Mouse (Mus musculus) spleen, postnatal 36 days (tissue): ENCODE data around the gene Tbx4.

Source experiments
- DNase-seq, 2 experiments: peaks; one replicate each; pipeline ENCODE4 v3.0.0; 2022; ENCODE audit warnings: low spot score in 2 of 2, mixed read lengths in 1 of 2

Tbx4 gene

DNA sequence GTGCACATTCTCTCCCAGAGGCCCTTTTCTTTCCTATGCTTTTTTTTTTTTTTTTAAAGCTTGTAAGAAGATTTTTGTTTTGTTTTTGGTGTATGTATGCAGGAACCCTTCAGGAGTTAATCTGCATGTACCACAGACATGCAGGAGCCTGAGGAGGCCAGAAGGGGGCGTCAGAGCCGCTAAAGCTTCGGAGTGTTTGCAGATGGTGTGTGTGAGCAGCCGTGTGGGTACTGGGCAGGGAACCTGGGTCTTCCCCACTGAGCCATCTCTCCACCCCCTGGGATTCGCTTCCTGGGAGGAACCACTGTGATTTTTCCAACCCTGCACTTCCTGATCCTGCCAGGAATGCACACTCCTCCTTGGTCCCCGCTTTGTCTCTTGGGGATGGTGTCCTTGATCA is 35.5 kb upstream of the Tbx4 start:
- no peak for DNase-seq

DNA sequence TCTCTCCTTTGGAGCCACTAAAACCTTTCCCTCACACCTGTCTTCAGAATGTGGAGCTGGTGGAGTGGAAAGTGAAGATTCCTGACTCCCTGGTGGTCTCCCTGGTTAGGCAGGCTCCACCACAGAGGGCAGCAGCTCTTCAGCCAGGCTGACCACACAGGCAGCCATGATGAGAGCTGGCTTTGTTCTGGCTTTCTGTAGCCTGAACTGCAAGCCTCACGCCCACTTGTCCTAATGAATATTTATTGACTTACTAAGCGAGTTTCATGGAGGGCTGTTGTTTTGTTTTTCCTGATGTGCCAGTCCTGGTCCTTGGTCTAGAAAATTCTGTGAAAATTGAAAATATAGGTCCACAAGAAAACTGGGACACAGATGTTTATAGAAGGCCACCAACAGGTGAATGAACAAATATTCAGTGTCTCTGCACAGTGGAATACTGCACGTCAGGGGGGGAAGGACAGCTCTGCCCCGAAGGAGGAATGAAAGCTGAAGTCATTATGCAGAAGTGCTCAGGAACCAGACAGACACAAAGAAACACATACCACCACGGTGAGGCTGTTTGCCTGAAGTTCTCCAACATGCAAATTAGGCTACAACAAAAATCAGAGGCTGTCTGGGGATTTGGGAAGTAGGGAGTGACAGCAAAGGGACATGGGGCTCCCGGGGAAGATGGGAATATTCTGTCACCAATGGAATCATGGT is 28.1 kb upstream of the Tbx4 start:
- DNase-seq, result no peak

DNA sequence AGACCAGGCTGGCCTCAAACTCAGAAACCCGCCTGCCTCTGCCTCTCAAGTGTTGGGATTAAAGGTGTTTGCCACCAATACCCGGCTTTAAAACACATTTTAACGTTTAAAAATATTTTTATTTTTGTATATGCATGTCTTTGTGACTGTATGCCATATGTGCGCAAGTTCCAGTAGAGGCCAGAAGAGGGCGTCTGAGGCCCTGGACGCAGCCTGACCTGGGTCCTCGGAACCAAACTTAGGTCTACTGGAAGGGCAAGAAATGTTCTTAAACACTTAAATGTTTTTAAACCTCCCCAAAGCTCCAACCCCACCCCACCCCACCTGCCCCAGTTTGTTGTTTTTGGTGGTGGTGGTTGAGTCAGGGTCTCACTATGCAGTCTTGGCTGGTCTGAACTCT is 21.9 kb upstream of the Tbx4 start:
- no peak for DNase-seq

DNA sequence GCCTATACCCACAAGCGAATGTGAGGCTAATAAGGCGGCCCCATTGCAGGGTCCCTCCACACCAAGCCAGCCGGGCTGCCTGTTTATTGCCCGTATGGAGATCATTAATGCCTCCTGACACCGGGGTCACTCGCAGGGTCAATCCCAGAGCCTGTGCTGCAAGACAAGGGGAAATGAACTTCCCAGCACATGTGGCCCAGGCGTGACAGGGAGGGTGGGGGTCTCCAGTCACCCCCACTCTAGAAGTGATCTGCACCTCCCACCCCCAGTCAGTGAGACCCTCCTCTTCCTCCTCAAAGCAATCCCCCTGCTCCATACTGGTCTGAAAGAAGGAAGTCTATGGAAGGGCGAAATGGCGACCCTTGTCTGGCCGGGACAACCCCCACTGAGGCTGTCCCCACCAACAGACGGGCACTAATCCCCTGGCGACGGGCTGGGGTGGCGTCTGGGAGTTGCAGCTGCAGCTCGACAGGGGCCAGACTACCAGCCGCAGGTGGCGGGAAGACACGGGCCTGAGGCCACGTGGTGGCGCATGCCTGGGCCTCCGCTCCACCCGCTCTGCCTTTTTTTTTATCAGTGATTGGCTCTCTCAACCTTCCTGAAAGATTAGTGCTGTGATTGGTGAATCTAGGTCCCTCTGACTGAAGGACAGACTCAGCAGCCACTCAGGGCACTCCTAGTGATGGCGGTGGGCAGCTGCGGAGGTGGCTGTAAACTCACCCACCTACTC is 10.0 kb upstream of the Tbx4 start:
- DNase-seq, result no peak

DNA sequence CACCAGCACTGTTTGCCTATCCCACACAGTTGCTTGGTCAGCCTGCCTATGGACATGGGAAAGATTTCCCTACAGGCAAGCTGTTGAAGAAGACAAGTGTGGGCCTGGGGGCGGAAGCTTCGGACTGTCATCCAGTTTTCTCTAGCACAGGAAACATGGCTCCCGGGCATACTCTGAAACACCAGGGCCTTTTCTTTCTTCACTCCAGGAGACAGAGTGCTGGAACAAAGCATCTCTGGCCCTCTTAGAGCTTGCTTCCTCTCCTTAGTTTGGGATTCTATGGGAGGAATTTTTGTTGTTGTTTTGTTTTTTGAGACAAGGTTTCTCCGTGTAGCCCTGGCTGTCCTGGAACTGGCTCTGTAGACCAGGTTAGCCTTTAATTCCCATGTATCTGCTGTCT is 1.7 kb upstream of the Tbx4 start:
- no peak for DNase-seq

DNA sequence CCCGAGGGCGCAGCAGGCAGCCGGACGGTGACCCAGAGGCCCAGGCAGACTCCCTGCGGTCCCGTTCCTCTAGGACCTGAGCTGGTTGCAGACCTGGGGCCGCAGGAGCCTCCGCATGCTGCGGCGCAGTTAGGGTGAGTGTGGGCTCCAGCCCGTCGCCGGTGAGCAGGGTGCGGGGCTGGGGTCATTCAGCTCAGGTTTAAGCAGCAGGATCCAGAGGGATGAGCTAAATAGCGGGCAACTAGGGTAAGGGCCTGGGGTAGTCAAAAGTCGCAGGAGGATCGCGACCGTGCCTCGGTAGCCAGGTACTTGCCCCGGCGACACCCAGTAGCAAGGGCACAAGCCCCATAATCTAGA is 185 bp downstream of the Tbx4 start:
- no peak for DNase-seq

DNA sequence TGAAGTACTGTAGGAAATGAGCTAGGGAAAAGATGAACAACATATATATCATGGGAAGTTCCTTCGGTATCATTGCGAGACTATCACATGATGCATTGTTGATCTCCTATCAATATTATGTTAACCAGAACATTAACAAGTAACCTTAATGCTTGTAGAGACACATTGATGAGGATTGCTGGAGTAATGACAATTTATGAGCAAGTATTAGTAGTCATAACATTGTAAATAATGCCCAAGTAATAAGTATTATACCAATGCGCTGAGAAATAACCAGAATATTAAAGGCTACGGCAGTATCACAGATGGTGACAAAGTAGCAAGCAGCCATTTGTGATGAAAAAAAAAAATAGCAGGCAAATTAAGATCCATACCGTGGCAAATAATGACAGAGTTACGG is 1.1 kb downstream of the Tbx4 start:
- no peak for DNase-seq

DNA sequence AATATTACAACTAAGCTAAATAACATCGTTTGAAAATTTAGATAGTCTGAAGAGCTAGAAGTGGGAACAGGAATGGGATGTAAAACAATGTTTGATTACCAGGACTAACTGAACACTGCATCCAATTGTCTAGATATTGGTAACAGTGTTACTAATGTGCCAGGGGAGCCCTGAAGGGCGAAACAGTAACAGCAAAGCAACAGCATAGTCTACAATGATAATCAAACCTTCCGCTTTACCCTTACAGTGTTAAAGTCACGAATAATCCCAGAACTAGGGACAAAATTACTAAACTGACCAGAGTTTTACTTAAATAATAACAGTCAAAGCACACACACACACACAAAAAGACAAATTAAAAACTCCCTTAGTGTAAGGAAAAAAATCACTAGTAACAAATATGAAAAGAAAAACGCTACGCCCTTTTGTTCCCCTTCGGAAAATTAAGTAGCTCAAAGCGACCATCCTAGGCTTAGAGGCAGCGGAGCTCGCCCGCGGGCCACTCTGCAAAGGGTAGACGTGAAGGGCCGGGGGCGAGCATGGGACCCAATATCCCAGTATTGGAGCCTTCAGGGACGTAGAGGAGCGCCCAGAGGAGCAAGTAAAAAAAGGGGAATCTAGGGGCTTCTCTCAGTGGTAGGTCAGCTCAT is 1.7 kb downstream of the Tbx4 start:
- no peak for DNase-seq

DNA sequence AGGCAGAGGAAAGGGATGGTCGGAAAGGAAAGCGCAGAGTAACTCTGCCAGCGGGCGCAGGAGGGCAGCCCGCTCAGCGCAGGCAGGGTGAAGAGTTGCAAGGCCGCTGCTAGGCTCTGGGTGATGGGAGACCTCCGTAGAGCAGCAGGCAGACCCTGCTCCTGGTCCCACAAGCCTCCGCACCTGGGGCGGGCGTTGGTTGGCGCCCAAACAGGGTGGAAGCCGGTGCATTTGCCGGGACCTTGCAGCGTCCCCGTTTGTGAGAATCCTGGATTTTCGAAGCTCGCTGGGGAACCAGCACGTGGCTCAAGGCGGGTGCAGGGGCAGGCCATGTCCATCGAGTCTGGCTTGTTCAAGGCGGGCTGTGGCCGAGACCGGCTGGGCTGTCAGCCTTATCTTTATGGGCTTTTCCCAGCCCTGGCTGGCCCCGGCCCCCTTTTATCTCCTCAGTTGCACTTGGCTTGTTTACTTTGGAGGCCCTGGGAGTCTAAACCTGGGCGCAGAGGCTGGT is 2.3 kb downstream of the Tbx4 start:
- no peak for DNase-seq

DNA sequence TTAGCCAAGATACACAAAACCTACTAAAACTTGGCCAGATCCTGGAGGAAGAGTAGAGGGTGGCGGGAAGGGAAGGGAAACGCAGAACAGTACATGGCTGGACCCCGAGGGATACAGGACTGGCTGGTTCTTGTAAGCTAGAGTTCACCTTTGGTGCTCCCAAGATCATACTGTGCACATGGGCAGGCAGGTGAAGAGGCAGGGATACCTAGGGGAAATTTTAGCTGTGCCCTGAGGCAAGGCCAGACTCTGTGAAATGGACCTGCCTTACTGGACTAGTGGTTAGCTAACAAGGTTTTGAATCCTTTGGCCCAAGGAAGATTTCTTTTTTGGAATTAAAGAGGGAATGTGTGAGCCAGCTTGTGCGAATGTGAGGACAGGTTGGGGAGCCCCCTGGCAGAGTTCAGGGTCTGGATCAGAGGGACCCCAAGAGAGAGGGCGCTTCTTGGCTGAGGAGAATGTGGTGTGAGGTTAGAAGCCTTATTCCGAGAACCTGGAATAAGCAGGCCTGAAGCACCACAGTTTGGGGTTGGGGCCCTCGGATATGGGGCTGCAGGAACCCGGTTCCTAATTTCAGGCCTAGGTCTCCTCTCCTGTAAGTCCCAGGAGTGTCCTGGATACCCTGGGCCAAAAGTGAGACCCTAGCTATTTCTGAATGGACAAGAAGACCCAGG is 3.0 kb downstream of the Tbx4 start:
- no peak for DNase-seq

DNA sequence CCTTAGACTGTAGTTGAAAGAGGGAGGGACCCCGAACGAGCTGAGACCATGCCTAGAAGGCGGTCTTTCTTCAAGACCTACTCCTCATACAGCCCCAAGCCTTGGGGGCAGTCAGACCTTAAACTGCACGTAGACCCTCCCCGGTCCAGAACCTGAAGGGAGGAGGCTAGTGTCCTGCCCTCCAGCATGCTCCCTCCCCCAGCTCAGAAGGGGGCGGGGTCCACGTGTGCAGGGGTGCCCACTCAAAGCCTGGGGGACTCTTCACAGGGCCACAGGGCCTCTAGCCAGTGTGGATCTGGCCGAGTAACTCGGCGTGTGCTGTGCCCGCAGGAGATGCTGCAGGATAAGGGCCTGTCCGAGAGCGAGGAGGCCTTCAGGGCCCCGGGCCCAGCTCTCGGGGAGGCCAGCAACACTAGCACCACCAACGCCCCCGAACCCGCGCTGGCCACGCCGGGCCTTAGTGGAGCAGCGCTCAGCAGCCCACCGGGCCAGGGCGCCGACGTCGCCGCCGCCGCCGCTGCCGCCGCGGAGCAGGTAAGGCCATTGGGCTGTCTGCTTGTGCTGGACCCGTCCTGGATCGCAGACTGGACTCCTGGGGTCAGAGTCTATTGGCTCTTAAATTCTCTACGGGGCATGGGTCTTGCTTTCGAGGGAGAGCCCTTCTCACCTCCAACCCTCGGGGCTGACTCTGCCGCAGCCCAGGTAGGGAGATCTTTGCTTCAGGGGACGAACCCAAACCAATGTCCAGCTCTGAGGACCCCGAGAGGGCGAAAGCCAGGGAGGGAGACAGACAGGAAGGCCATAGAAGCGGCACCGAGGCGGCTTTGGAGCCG is 3.7 kb downstream of the Tbx4 start:
- DNase-seq, result no peak

DNA sequence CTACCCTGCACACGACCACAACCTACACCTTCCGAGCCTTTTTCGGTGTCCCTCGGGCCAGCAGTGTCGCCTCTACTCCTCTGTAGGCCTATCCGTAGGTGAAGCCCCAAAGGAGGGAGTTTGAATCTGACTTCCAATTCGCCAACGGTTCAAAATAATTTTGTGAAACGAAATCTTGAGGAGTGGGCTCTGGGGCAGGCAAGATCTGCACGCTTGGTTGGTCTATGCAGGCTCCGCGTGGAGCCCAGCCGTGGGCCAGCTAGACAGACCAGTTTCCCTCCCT is 4.3 kb downstream of the Tbx4 start:
- no peak for DNase-seq

DNA sequence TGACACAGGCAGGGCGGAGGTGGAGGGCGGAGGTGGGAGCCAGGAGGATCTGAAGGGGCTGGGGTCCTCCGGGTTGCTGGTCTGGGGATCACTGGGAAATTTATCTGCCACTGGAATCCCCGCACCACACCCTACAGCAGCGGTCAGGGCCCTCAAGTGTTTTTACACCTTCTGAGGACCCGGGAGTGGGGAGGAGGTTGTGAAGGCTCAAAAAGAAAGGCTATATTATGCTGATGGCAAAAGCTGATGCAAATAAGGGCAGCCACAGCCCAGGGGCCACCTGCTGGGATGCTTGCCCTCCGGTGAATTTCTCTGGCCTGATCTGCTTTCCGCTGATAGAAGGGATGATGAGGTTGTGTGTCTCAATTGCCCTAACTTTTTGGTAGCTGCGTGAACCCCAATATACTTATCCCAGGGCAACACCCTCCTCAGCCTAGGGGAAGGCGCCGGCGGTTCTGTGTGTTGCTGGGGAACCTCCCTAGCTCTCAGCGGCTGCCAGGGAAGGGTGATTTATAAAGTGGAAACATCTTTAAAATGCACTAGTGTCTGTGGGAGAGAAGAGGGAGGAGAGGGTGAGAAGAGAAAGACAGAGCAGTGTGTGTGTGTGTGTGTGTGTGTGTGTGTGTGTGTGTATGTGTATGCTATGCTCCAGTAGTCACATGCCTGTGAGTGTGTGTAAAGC is 4.9 kb downstream of the Tbx4 start:
- DNase-seq, result no peak

DNA sequence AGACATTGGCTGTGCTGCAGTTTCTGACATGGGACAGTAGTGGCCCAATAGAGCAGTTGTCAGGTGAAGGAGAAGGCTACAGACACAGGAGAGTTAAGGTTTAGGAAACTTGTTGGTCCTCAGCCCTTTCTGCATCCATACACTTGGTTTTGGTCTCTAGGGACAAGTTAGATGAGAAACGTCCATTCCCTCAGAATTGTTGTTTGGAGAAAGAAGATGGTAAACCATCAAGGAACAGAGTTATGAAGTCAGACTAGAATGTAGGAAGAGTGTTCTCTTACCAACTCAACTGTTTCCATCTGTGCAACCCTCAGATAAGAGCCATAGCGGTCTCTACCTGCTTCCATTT is 5.4 kb downstream of the Tbx4 start:
- DNase-seq, result no peak

DNA sequence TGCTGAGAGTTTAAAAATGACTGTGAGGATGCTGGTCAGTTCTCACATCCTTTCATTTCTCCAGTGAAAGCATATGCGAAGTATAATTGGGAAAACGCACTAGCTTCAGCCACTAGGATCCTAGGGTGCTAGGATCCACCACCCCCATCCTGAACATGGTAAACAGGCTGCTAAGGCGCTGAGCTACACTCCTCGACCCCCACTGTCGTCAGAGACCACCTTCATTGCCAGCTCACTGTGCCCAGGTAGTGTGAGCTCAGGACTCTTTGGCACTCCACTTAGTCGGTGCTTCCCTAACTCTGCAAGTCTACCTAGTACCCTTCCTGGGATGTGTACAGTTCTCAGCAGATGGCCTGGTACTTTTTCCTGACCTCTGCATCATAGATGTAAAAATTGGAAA is 6.5 kb downstream of the Tbx4 start:
- no peak for DNase-seq

DNA sequence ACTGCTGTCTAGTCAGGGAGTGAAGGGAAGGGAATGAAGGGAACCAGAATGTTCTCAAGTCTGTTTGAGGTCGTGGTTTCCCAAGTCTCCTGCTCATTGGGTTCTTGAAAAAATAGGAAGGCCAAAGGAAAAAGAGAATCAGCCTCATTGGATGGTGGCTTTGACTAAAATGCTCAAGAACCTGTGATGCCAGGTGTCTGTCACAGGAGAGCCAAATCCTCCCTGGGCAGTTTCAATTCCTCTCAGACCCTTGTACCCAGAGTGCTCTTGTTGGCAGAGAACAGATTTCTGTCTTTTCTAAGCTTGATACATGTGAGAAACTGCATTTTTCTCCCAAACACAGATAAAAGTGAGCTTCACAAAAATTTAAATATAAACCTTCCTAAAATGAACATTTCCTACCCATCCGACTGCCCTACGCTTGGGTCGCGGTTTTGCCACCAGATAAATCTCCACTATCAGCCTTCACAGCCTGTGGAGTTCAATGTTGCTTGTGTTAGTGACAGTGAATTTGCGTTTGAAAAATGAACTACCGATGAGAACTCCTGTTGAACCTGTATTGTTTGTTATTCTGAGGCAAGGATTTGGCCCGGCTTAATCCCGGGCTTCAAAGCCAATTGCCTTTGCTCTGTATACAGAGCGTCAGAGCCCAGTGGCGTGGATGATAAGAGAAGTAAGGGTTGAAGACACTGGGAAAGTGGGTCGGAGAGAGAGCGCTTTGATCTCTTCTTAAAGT is 7.3 kb downstream of the Tbx4 start:
- DNase-seq, result no peak

DNA sequence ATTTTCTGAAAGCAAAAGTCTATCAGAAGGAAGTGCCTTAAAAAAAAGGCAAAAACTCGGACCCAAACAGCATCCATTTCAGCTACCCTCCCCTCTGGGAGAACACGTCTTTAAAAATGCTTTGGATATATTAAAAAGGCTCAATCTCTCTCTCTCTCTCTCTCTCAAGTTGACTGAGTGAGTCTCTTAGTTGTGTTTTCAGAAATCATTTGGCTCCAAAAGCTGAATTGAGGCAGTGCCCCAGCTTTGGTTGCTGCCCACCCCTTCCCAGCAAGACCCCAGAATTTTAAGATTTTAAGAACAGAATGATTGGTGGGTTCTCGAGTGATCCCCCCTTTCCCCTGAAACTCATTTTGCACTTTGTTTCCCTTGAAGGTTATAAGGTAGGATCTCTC is 7.9 kb downstream of the Tbx4 start:
- DNase-seq, result no peak

DNA sequence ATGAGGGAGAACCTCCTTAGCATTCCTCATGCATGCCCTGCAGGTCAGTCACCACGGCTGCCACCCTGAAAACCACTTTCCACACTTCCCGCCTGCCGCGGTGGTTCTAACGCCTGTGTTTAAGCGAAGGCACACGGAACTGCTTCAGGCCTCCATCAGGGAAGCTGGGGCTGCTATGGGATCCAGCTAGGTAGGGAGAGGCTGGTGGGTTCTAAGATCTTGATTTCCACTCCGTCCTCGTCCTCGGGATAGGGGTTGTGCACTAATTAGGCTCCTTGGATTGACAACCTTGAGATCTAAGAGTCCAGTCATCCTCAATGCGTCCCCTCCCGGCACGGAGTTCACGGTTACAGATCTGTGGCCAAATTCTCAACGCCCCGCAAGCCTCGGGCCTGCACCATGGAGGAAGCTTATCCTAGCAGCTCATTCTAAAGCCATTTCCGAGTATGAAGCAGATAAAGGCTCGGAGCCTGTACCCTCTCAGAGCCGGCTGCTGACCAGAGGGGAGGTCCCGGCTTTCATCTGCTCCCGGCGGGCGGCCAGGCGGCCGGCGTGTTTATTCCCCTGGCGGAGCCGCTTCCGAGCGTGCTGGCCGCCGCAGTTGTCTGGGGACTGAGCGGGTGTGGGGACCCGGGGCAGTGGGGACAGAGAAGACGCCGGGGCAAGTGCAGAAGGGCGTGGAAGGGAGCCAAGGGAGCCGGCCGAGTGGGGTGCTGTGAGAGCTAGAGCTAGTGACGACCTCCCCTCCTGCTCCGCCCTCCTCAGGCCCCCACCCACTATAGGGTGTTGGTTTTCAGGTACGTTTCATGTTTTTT is 8.7 kb downstream of the Tbx4 start:
- no peak for DNase-seq

DNA sequence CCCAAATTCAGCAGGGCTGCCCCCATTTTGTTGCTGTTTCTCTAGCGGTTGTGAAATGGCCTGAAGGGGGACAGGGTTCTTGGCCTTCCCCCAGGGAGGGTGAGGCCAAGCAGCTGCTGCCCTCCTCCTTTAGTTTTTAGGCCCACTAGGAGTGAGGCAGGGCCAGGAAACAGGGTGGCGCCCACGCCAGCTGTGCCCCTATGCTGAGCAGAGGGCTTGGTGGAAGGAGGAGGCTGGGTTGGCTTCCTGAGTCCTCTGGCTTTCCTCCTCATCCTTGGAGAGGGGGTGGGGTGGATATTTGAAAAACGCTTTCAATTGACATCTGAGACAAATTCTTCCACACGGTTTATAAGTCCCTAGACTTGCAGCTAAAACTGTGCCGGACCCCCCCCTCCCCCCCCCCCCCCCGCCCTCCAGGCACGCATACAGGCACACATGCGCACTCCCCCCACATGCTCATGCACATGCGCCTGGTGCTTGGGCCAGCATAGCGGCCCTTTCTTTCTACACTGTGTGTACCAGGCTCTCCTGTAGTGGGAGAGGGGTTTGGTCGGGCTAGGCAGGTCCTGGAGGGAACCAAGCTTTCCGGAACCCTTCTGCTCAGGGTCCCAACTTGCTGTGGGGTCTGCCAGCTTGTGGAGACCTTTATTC is 10.2 kb downstream of the Tbx4 start:
- DNase-seq, result no peak
